Mouse (Mus musculus) ES-Bruce4 (cell line): Measurements from ENCODE around the gene Ptprr.

Experiments used
- CTCF ChIP-seq: IDR thresholded peaks from one replicate; pipeline ENCODE4 v1.8.1; 2011; ENCODE audit warnings: low read depth, low read length
- EP300 ChIP-seq: IDR thresholded peaks from 2 replicates; pipeline ENCODE4 v1.6.1; 2011; ENCODE audit warnings: low read depth, low read length; ENCODE audit not compliant: insufficient read depth
- POLR2A ChIP-seq: IDR thresholded peaks from one replicate; pipeline ENCODE4 v1.8.1; 2011; ENCODE audit warnings: low read length; ENCODE audit not compliant: insufficient read depth

GRCm38 (mm10) chr10:116268343-116268742 lies 250.3 kb downstream of the Ptprr start:
- no peak for TF ChIP-seq POLR2A
- no peak for TF ChIP-seq EP300
- TF ChIP-seq CTCF, result no peak
